In the genomic region with DNA sequence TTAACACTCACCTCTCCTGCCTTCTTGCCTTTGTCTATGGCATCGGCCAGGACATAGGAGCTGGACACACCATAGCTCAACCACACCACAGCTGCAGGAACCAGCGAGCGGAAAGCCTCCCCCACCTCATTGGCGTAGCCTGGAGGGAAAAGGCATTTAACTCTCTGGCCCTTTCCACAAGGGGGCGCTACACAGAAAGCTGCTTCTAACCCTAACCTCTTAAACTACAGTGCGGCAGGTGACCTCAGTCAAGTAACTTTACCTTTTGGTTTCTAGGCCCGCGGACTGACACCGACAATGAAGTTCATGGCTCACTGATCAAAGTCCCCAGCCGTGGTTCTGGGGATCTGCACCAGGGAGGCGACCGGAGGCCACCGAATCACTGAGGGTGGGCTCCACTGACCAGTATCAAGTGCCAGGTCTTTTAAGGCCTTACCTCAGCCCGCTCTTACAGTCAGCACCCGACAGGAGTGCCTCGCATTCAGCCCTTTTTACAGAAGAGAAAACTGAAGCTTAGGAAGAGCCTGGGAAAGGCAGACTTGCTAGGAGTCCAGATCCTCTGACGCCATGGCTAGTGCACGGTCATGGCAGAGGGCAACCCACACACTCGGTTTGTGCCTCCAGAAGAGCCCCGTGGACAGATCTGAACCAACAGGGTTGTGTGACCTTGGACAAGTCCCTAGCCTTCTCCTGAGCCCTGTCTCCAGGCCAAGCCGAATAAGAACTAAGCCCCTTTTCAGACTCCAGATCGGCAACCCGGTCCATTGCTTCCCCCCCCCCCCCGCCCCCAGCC, we compare ENCODE assay signal across 8 mouse cellular contexts. TPM values are rescaled to one million over a fixed set of nuclear protein-coding genes. Genes with fewer than 3 reads are reported as not detected.
DNase-seq lines count a peak whose midpoint lies in the region; ATAC-seq lines count a peak whose summit lies in the region.

No protein-coding gene starts in this region.

- H3K9ac ChIP-seq in hindbrain, embryonic 16.5 days (ENCODE audit: low read depth, low read length): peak overlapping the region; percentile 67

- H3K4me1 ChIP-seq in hindbrain, embryonic 16.5 days (ENCODE audit: control insufficient read depth, insufficient read depth, low read depth, low read length): peaks cover 21% of the 10 kb centered on the region

- 5% methylated on average over 21 of the region's 24 CpGs for WGBS in hindbrain, embryonic 16.5 days

- intact Hi-C loops in heart, postnatal 25 days (cut with DNase I): loop anchor here (2.0 kb wide), 1 partner anchor 124 kb away; the partner anchor contains the start of gene Castor1
- intact Hi-C loops in left cerebral cortex, postnatal 36 days (cut with DNase I): no loop called here

- H3K9me3 ChIP-seq in hindbrain, embryonic 16.5 days (ENCODE audit: control insufficient read depth, low read length): peaks cover 3% of the 10 kb centered on the region; the same call in 1 of the 2 replicates

- H3K4me3 ChIP-seq in hindbrain, embryonic 16.5 days (ENCODE audit: low read length): peak overlapping the region; percentile 62

- peak overlapping the region; percentile 83 for H3K27ac ChIP-seq in hindbrain, embryonic 16.5 days (ENCODE audit: low read depth, low read length)

- no peaks in the 10 kb centered on the region for H3K27me3 ChIP-seq in hindbrain, embryonic 16.5 days (replicated peaks; ENCODE audit: control insufficient read depth, insufficient read depth, low read length)

- peaks cover 11% of the 10 kb centered on the region for H3K36me3 ChIP-seq in hindbrain, embryonic 16.5 days (ENCODE audit: control insufficient read depth, insufficient read depth, low read length)

- no peak for ATAC-seq in hindbrain, embryonic 16.5 days
- ATAC-seq in megakaryocyte-erythroid progenitor cell, adult 5-6 weeks (replicated peaks; ENCODE audit: low FRiP score, low TSS enrichment, poor library complexity, severe bottlenecking): peak; percentile 53

- DNase-seq in heart, adult 11 months: peak; percentile 93
- no peak for DNase-seq in heart, postnatal 25 days (ENCODE audit: low spot score)
- DNase-seq in cerebellum, adult 9-11 months: peak; percentile 74
- peak; percentile 48 to 61 for DNase-seq in frontal cortex, postnatal 10 days (ENCODE audit: low spot score in 2 of 2)
- DNase-seq in left cerebral cortex, postnatal 36 days (ENCODE audit: low spot score in 2 of 2): peak; percentile 75 to 84
- DNase-seq in right cerebral cortex, postnatal 25 days: peak; percentile 73

- H3K4me2 ChIP-seq in hindbrain, embryonic 16.5 days (ENCODE audit: low read length): peak overlapping the region; percentile 75

RNA-seq across cellular contexts. Expression of gene Mtfp1, which starts 0.7 kb away (rescaled TPM):
- total RNA-seq in heart, postnatal 25 days (2021): 100 to 1,000 TPM; 142 to 144 TPM
- 14.6 and 15.7 TPM in 2 replicates for polyA plus RNA-seq in hindbrain, embryonic 16.5 days (2015; fragmentation: Nextera tagmentation; extraction: Ambion mirVana)
- total RNA-seq in left cerebral cortex, postnatal 36 days (2021): 10 to 100 TPM; 90.9 to 94.5 TPM
- 39.6 and 47.8 TPM in 2 replicates for total RNA-seq in megakaryocyte-erythroid progenitor cell, adult 5-6 weeks (2014; fragmentation: Nextera tagmentation)
- 26.3 and 31.4 TPM in 2 replicates for total RNA-seq in megakaryocyte-erythroid progenitor cell, adult 5-6 weeks (2017)

RNA-seq across cellular contexts. Expression of gene Sec14l2, which starts 28.6 kb away (rescaled TPM):
- total RNA-seq in heart, postnatal 25 days (2021): 1 to 10 TPM in 1 of 2 experiments, under 1 TPM in 1; 0.73 to 1.1 TPM
- polyA plus RNA-seq in hindbrain, embryonic 16.5 days (2015; fragmentation: Nextera tagmentation; extraction: Ambion mirVana): 6.6 and 7.0 TPM in 2 replicates
- 10 to 100 TPM; 35.0 to 35.4 TPM for total RNA-seq in left cerebral cortex, postnatal 36 days (2021)
- total RNA-seq in megakaryocyte-erythroid progenitor cell, adult 5-6 weeks (2014; fragmentation: Nextera tagmentation): 17.5 and 26.8 TPM in 2 replicates
- total RNA-seq in megakaryocyte-erythroid progenitor cell, adult 5-6 weeks (2017): 4.5 and 22.5 TPM in 2 replicates

RNA-seq across cellular contexts. Expression of gene Sec14l3, which starts 29.9 kb away (rescaled TPM):
- total RNA-seq in heart, postnatal 25 days (2021): not detected
- 0.76 and 1.2 TPM in 2 replicates for polyA plus RNA-seq in hindbrain, embryonic 16.5 days (2015; fragmentation: Nextera tagmentation; extraction: Ambion mirVana)
- 1 to 10 TPM in 1 of 2 experiments, under 1 TPM in 1; 0.52 to 1.5 TPM for total RNA-seq in left cerebral cortex, postnatal 36 days (2021)
- not detected in 2 replicates for total RNA-seq in megakaryocyte-erythroid progenitor cell, adult 5-6 weeks (2014; fragmentation: Nextera tagmentation)
- total RNA-seq in megakaryocyte-erythroid progenitor cell, adult 5-6 weeks (2017): not detected in 2 replicates

RNA-seq across cellular contexts. Expression of gene Rnf215, which starts 40.4 kb away (rescaled TPM):
- total RNA-seq in heart, postnatal 25 days (2021): 10 to 100 TPM; 13.2 to 13.8 TPM
- polyA plus RNA-seq in hindbrain, embryonic 16.5 days (2015; fragmentation: Nextera tagmentation; extraction: Ambion mirVana): 50.0 and 52.4 TPM in 2 replicates
- total RNA-seq in left cerebral cortex, postnatal 36 days (2021): 10 to 100 TPM; 28.8 to 35.9 TPM
- total RNA-seq in megakaryocyte-erythroid progenitor cell, adult 5-6 weeks (2014; fragmentation: Nextera tagmentation): 6.6 and 8.0 TPM in 2 replicates
- total RNA-seq in megakaryocyte-erythroid progenitor cell, adult 5-6 weeks (2017): 3.4 and 5.8 TPM in 2 replicates
